Mouse (Mus musculus) kidney, postnatal 10 days (tissue): ENCODE data around the gene Prkg1.

ENCODE experiments used
- DNase-seq: peaks from one replicate; pipeline ENCODE4 v3.0.0; 2021; ENCODE audit warnings: mixed read lengths

The Prkg1 gene

GRCm38 (mm10) chr19:31743241-31744045, 21.4 kb downstream of the Prkg1 start:
- no peak for DNase-seq

- peak; percentile 9 for DNase-seq
Observed at GRCm38 (mm10) chr19:31714900-31715299, 49.9 kb downstream of the Prkg1 start.

- DNase-seq, result no peak
Observed at GRCm38 (mm10) chr19:31714418-31714817, 50.4 kb downstream of the Prkg1 start.

GRCm38 (mm10) chr19:31713321-31713720, 51.5 kb downstream of the Prkg1 start:
- no peak for DNase-seq

GRCm38 (mm10) chr19:31710336-31710735, 54.5 kb downstream of the Prkg1 start:
- DNase-seq, result no peak

- no peak for DNase-seq
Observed at GRCm38 (mm10) chr19:31703991-31704390, 60.8 kb downstream of the Prkg1 start.

- DNase-seq, result no peak
Observed at GRCm38 (mm10) chr19:31698916-31699315, 65.9 kb downstream of the Prkg1 start.

- no peak for DNase-seq
Observed at GRCm38 (mm10) chr19:31680821-31681220, 84.0 kb downstream of the Prkg1 start.

- DNase-seq, result peak; percentile 37
Observed at GRCm38 (mm10) chr19:31678324-31678723, 86.5 kb downstream of the Prkg1 start.

GRCm38 (mm10) chr19:31671726-31672125, 93.1 kb downstream of the Prkg1 start:
- no peak for DNase-seq

GRCm38 (mm10) chr19:31665007-31665406, 99.8 kb downstream of the Prkg1 start:
- no peak for DNase-seq

- DNase-seq, result peak; percentile 72
Observed at GRCm38 (mm10) chr19:31664159-31664991, 100.5 kb downstream of the Prkg1 start.

- peak; percentile 43 for DNase-seq
Observed at GRCm38 (mm10) chr19:31663437-31664158, 101.2 kb downstream of the Prkg1 start.

- DNase-seq, result no peak
Observed at GRCm38 (mm10) chr19:31662802-31663201, 102.0 kb downstream of the Prkg1 start.

- DNase-seq, result no peak
Observed at GRCm38 (mm10) chr19:31658751-31659397, 106.0 kb downstream of the Prkg1 start.

- DNase-seq, result peak; percentile 18
Observed at GRCm38 (mm10) chr19:31656256-31656655, 108.6 kb downstream of the Prkg1 start.

GRCm38 (mm10) chr19:31655826-31656225, 109.0 kb downstream of the Prkg1 start:
- no peak for DNase-seq

GRCm38 (mm10) chr19:31654022-31654421, 110.8 kb downstream of the Prkg1 start:
- no peak for DNase-seq

- DNase-seq, result no peak
Observed at GRCm38 (mm10) chr19:31650452-31650851, 114.4 kb downstream of the Prkg1 start.

GRCm38 (mm10) chr19:31647492-31647891, 117.3 kb downstream of the Prkg1 start:
- DNase-seq, result no peak

GRCm38 (mm10) chr19:31630899-31631869, 133.6 kb downstream of the Prkg1 start:
- DNase-seq, result no peak
